Mouse (Mus musculus) urinary bladder, postnatal 4 days (tissue): ENCODE results near the gene Zgpat.

Experiments
- DNase-seq, 2 experiments: peaks; one replicate each; pipeline ENCODE4 v3.0.0; 2021 to 2022; ENCODE audit warnings: low spot score in 2 of 2

Gene Zgpat

DNA sequence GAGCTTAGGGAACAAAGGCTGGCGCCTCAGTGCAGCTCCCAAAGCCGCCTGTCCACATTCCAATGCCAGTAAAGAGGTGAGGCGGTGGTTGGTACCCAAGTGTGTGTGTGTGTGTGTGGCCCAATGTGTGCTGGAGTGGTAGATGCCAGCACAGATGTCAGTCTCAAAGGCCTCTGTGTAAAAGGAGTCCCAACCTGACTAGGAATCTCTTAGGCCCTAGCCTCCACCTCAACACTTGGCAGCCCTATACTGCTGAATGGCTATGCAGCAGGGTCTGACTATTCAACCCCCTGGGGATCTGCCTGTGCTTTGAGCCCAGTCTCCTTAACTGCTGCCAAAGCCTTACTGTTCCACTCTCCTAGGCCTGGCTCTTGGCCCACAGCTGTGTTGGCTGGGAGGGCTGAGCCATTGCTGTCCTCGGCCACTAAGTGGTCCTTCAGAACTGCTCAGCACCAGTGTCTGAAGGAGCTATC lies 20.2 kb downstream of the Zgpat start:
- DNase-seq: peak in 1 of 2 experiments; percentile 58

DNA sequence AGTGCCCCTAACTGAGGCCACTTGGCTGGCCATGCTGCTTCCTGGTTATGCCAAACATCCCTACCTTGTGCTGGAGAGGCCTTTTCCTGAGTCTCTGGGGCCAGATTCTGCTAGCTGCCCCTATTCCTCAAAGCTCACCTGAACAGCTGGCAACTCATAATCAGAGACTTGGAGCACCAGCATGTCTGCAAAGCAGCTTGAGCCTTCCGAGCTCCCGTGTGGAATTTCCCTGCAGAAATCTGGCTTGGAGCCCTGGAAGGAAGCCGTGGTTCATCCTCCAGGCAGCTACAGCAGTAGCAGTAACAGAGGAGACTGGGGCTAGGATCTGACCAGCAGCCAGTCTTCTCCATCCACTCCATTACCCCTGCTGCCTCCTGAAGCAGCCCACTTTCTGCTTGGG lies 21.2 kb downstream of the Zgpat start:
- peak in 1 of 2 experiments; percentile 54 for DNase-seq

DNA sequence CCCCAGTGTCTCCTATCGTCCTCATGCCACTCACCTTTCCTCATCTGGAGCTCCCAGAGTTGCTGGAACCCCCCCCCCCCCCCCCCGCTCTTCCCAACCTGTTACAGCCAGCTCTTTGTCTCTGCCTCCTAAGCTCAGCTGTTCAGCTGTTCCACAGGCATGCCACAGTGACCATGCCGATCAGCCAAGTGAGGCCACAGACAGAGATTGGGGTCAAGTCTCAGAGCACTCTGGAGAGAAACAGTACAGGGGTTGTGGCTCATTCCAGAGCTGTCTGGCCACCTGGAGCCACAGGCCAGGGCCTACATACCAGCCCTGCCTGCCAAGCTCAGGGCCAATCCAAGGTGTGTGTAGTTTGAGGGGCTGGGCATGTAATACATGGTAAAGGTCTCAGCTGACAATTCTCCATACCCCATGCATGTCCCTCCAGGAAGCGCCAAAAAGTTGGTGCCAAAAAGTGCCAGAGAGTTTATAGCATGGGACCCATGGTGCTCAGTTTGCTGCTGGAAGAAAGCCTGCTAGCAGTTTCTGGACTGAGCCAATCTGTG lies 22.0 kb downstream of the Zgpat start:
- no peak for DNase-seq

DNA sequence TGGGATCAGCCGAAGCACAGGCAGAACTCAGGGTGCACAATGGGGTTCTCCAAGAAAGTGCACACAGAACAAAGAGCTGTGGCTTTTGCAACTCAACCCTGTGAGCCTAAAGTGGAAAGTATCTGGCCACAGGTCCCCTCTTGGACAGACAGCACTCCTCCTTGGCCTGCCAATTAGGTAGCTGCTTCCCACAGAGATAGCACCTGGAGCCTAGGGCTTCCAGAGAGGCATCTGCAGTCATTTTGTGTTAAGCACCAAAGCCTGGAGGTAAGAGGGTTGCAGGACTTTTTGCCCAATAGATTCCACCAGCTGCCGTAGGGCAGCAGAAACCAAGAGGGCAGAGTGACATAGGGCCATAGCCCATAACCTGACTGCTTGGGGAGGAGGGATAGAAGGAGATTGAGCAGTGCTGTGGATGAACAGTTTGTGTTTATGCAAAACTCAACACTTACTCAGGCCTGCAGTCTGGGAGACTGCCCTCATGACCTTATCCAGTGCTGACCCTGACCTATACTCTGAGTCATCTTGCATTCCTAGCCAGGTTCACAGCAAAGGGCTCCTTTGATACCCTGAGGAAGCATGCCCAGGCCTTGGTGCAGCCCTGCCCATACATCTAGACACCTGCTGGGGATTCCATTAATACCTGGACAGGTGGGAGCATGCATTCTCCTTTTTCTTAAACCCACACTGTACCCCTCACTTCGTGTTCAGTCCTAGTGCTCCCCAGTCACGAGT lies 25.6 kb downstream of the Zgpat start:
- no peak for DNase-seq

DNA sequence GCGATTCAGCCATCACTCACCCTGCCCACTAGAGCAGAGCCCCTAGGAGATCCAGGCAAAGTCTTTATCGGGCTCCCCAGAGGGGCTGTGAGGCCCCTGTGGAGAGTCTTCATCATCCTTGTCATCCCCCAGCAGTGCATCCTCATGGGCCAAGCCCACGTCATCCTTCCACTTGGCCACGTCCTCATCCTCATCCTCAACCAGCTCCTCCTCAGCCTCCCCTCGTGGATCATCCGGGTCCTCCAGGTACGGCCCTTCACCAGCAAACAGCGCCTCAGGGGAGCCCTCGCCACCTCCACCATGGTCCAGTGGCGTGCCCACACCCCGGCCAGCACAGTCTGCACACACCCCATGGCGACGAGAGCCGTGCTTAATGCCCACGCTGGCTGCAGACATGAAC lies 26.3 kb downstream of the Zgpat start:
- no peak for DNase-seq

DNA sequence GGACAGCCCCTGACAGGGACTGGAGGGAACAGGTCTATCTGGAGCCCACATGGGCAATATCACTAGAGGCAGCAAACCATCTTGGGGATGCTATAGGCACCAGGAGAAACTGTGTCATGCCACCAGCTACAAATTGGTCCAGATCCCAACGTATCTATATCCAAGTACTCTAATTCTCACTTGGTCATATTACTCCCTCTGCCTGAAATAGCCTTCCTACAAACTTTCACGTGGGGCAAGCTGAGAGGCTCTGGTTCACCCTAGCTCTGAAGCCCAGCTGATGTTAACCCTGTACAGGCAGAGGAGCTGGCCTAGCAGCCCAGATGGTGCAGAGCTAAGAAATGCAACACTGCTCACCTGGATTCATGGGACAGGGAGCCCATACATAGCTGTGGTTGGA lies 26.8 kb downstream of the Zgpat start:
- DNase-seq: no peak

DNA sequence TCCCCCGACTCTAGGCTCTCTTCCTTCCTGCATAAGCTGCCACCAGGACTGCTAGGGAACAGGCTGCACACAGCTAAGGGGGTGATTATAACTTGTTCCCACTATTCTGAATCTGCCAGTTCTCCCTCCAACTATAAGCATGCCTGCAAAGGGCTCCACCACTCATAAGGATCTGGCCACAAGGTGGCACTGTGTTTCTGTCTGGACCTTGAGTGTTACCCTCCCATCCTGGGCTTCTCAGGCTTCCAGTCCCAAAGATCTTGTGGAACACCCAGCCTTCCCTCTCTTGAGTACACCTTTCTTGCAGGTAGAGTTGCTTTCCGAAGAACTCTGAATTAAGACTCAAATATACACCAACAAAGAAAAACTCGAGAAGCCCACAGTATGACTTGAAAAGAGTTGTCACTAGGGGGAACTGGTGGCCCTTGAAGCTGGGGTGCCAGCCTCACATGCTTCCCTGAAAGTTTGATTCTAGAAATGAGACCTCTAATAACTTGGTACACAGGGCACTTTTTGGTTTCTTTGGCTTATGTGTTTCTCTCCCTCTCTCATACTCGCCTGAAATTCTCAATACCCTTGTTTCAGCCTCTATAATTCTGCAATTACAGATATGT lies 28.0 kb downstream of the Zgpat start:
- peak; percentile 70 to 89 for DNase-seq

DNA sequence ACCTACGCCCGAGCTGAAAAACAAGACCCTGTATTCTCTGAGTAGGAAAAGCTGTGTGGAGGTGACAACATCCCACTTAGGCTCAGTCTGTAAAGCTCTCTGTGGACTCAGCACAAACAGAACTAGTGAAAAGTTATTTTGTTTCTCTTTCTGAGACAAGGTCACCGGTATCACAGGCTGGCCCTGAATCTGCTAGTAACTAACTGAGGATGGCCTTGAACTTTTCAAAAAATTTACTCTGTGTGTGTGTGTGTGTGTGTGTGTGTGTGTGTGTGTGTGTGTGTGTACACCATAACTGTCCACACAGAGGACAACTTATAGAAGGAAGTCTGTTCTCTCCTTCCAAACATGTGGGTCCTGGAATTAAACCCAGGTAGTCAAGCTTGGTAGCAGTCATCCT lies 29.4 kb downstream of the Zgpat start:
- DNase-seq: no peak

DNA sequence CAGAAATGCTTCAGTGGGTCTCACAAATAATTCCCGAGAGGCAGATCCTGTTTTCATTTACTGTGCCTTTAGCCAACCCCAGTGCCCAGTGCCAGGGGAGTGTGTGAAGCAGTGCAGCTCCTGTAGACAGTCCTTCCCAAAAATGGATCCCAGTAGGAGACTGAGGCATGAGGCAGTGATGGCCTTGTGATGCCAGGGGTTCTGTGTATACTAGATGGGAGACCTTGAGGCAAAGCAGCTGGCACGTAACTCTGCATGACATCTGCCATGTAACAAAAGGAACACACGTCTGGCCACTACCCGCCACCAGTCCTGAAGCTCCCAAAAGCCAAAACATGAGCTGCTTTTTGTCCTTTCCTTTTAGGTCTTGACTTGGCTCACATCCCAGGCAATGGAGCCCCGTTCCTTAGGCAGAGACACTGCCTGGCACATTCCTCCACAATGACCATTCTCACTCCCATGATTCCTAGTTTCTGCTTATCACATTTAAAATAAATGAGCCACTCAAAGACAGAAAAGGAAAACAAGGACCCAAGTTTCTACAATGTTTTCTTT lies 32.6 kb downstream of the Zgpat start:
- no peak for DNase-seq

DNA sequence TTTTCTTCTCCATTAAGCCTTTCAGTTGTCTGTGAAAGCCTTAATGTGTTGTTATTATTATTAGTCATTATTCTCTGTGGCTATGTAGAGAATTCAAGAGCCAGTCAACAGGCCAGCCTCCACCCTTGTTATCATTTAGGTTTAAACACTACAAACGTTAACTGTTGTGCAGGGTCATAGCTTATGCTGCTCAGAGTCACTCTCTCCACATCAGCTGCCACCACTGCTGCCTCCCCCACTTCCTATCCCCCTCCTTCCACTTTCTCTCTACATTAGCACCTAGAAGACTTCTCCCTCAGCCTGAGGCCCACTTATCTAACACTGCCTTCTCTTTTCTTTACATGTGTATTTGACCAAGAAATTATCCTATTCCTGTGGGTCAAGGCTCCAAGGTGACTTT lies 36.8 kb downstream of the Zgpat start:
- no peak for DNase-seq

DNA sequence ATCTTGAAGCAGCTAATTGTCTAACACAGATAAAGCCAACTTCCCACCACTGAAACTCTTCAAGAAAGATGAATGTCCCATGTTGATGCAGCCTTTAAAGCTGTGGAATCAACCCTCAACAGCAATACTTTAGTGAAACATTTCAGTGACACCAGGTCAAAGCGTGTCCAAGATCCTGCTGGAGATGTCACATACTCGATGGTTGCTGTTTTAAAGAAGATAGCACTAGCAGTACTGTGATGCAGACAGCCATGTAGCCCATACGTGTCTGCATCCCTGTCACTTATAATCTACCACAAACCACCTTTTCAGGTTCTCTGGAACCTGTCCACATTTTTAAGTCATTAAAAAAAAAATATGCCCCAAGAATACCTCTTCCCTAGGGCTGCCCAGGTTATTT lies 39.0 kb downstream of the Zgpat start:
- DNase-seq: no peak

DNA sequence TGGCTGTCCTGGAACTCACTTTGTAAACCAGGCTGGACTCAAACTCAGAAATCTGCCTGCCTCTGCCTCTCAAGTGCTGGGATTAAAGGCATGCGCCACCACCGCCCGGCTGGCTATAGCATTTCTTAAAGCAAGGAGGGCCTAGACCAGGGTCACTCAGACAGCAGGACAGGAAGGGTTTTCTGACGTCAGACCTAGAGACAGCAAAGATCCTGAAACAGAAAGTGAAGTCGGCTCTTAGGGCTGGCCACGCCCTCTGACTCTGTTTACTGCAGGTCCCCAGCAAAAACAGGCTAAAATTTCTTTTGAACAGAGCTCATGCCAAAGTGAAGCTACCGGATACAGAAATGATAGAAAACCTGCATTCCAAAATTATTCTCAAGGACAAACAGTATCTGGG lies 44.9 kb downstream of the Zgpat start:
- DNase-seq: no peak

DNA sequence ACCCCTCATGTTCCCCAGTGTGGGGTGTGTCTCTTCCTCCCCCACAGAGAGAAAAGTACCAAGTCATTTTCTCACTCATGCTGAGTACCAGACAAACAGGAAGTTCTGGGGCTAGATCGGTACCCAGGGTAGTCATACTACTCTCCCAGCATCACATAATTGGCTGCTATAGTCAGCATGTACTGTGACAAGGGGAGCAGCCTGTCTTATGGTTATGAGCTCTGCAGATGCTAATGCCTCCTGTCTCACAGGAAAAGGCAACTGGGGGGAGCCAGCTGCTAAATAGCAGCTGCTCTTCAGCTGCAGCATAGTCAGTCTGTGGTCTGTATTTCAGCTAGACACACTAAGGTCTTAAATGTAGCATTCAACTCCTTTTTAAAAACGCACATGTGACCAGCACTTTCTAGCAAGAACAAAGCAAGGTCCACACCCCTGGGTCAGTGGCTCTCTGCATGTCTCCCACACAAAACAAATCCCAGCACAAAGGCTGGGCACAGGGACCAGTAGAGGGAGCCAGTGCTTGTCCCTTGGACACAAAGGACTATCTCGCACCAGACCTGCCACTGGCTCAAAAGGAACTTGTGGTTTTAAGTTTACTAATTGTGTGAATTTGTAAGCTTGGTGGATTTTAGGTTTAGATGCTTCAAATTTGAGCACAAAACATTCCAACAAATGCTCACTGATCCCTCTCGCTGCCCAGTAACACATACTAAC lies 46.2 kb downstream of the Zgpat start:
- peak; percentile 59 to 69 for DNase-seq

DNA sequence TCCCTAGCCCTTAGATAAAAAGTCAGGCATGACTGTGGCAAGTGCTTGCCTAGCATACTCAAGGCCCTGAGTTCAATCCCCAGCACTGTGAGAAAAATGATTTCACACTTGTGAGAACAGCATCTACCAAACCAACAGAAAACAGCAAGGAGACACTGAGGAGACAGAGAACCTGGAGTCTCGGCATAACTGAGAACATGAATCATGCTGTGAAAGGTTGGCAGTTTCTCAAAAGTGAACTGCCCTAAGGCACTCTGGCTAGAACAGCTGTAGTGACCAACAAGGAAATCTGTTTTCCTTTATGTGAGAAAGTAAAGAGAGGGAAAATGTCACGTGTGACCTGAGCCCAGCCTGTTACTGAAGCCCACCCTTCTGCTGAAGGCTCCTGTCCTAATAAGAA lies 48.4 kb downstream of the Zgpat start:
- no peak for DNase-seq

DNA sequence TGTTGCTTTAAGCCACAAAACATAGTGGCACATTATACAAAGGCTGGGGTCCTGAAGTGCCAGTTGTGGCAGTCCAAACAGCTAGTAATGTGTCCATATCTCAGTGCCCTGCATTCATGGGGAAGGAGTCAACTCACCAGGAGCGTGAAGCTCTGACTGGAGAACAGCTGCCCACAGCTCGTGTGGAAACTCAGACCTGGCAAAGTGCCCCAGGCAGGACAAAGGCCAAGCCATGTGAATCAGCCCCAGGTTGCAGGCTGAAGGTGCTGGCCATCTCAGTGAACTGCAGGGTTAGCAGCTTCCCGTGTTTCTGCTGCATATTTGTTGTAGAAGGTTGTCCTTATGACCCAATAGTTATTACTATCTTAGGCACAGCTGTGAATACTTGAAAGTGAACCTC lies 51.2 kb downstream of the Zgpat start:
- DNase-seq: no peak

DNA sequence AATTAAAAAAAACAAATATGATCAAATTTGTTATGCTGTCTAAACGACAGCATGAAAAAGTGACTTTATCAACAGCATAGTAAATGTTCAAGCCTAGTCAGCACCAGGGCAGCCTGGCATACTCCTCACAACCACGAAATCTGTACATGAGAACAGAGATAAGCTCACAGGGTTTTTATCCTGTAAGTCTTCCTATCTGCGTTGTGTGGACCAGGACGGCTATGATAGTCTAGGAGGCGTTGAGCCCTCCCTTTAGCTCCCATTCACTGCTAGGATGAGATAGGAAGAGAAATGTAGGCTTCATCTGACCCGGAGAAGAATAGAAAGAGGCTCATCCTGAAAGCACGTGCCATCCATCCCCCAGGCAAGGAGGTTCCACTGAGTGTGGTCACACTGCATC lies 54.6 kb downstream of the Zgpat start:
- no peak for DNase-seq

DNA sequence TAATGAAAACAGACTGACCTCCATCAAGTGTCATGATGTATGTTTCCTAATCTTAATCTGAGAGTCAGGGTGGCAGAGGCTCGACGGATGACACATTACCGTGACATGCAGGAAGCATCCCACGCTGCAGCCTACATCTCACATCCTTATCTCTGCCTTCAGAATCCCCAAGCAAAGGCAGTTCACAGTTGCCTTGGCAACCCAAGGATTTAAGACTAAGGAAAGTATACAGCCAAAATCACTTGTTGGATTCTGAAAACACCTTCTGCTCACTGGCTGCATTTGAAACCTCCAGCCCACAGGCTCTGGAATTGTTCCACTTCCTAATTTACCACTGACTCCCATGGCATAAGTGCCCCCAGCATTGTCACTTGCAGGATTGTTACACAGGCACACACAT lies 55.7 kb downstream of the Zgpat start:
- DNase-seq: no peak

DNA sequence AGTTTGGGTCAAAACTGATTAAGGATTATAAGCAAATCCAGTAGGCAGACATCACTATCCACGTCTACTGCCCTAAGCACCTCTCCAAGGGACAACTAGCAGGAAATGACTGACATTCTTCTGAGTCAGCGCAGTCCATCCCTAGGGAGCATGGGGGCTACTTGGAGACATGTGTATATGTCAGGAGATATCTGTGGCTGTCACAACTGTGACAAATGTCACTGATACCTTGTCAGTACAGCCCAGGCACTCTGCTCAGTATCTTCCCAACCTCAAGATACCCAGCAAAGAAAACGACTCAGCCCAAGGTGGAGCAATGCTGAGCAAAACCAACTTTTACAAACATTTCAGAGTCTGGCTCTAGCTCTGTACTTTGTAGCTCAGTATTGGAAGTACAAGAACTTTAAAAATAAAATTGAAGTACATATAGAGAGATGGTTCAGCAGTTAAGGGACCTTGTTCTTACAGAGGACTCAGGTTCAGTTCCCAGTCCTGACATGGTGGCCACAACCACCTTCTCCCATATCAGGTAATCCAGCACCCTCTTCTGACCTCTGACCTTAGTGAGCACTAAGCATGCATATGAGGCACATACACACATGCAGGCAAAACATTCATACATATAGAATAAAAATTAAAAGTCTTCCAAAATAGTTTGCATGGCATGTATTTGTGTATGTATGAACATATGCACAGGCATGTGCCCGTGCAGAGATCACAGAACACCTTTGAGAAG lies 56.3 kb downstream of the Zgpat start:
- DNase-seq: no peak

DNA sequence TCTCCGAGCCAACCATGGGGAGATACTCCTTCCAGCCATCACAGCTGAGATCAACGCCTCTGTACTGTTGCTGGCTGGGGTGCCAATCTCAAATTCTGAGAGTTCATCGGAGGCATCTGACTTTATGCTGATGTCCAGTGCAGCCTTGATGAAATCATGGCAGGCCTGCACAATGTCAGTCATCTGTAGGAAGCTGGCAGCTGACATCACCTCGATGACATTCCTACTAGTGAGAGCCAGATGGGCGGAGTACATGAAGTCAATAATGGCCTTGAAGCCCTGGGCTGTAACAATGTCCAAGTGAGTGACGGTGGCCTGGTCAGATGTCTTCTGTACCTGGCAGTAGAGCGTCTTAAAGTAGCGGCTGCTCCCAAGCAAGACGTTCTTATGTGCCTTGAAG lies 59.1 kb downstream of the Zgpat start:
- DNase-seq: no peak
